ENCODE assay signal across 9 mouse cellular contexts in the genomic region with DNA sequence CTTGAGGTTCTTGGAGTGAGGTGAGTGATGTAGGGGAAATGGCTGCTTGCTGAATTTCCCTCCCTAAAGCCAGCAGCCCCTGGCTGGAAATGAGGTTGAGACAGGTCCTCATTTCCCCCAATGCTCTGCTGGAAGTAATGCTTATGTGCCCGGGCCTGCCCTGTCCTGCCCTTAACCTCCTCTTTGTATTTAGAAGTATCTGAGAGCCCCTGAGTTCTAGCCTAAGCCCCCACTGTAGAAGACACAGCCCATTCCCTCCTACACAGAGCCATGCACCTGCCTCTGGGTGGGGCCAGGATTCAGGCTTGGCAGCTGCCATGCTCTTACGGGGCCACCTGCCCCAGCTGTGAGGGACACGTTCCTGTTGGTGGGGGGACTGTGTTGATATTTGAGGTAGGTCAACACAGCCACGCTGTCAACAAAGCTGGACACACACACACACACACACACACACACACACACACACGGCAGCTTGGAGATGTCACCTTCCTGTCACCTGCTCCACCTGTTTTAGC. TPM values are rescaled to one million over a fixed set of nuclear protein-coding genes. Genes with fewer than 3 reads are reported as not detected.
DNase-seq lines count a peak whose midpoint lies in the region; ATAC-seq and TF ChIP-seq lines count a peak whose summit lies in the region.
"Had no signal": no experiment of that assay in that cellular context is flagged by ENCODE, and none has a peak within 500 bp of the region (broad histone marks: within the 10 kb centered on the region; RNA-seq: fewer than 3 reads in every experiment).

No protein-coding gene starts in this region.

- peak overlapping the region; percentile 57 for H3K9ac ChIP-seq in liver, adult 2 months (ENCODE audit: low read depth, low read length)
- no peak overlapping the region for H3K9ac ChIP-seq in hindbrain, postnatal 0 days (replicated peaks; ENCODE audit: low read length)

- no peak for ATAC-seq in erythroblast, adult 5-6 weeks (replicated peaks; ENCODE audit: low FRiP score, poor library complexity, severe bottlenecking)
- ATAC-seq in megakaryocyte, adult 5-6 weeks (ENCODE audit: poor library complexity, severe bottlenecking), result no peak
- ATAC-seq in hindbrain, postnatal 0 days, result no peak

- no peaks in the 10 kb centered on the region for H3K79me2 ChIP-seq in liver, adult 2 months (ENCODE audit: control insufficient read depth, insufficient read depth, low read length)

- no peak for DNase-seq in liver, adult 2 months (ENCODE audit: extremely low read depth, low read depth, low spot score)
- DNase-seq in thymus, postnatal 14 days, result peak; percentile 85
- DNase-seq in hindbrain, postnatal 0 days (ENCODE audit: low spot score), result no peak
- DNase-seq in right cerebral cortex, postnatal 10 days (ENCODE audit: low spot score in 2 of 2), result no peak
- DNase-seq: layer of hippocampus, postnatal 36 days had no signal

- peaks cover 96% of the 10 kb centered on the region for H3K4me1 ChIP-seq in erythroblast, embryonic 14.5 days (ENCODE audit: control insufficient read depth)
- peaks cover 100% of the 10 kb centered on the region for H3K4me1 ChIP-seq in megakaryocyte, embryonic 14.5 days
- H3K4me1 ChIP-seq in liver, adult 2 months (ENCODE audit: control insufficient read depth, insufficient read depth, low read length), result peaks cover 19% of the 10 kb centered on the region
- H3K4me1 ChIP-seq in hindbrain, postnatal 0 days (ENCODE audit: insufficient read depth, low read length), result no peaks in the 10 kb centered on the region

- 45% methylated on average over 5 of the region's 5 CpGs for WGBS in liver, adult 2 months
- 75% methylated on average over 5 of the region's 5 CpGs for WGBS in hindbrain, postnatal 0 days

- H3K4me2 ChIP-seq in hindbrain, postnatal 0 days (ENCODE audit: low read depth, low read length), result no peak overlapping the region

- peak overlapping the region; percentile 22; the same call in 1 of the 2 replicates for H3K27ac ChIP-seq in liver, adult 2 months (replicated peaks; ENCODE audit: insufficient read depth, low read depth, low read length)
- H3K27ac ChIP-seq in hindbrain, postnatal 0 days, result no peak overlapping the region

- no peak for TF ChIP-seq POLR2A in liver, adult 2 months (IDR thresholded peaks at IDR 0.05; ENCODE audit: extremely low read depth, insufficient read depth, low read length)

- H3K27me3 ChIP-seq in erythroblast, embryonic 14.5 days (ENCODE audit: control insufficient read depth), result peaks cover 36% of the 10 kb centered on the region
- H3K27me3 ChIP-seq in megakaryocyte, embryonic 14.5 days (replicated peaks), result peaks cover 3% of the 10 kb centered on the region
- no peaks in the 10 kb centered on the region for H3K27me3 ChIP-seq in liver, adult 2 months (ENCODE audit: control insufficient read depth, insufficient read depth, low read length)
- H3K27me3 ChIP-seq in hindbrain, postnatal 0 days (ENCODE audit: insufficient read depth, low read length), result no peaks in the 10 kb centered on the region

- H3K4me3 ChIP-seq in erythroblast, embryonic 14.5 days (replicated peaks), result peak overlapping the region; percentile 64
- peak overlapping the region; percentile 90 for H3K4me3 ChIP-seq in megakaryocyte, embryonic 14.5 days (replicated peaks)
- peak overlapping the region; percentile 44 for H3K4me3 ChIP-seq in liver, adult 2 months (ENCODE audit: insufficient read depth, low read depth, low read length)
- no peak overlapping the region for H3K4me3 ChIP-seq in hindbrain, postnatal 0 days (ENCODE audit: low read length)

- no peak for TF ChIP-seq CTCF in liver, adult 2 months (IDR thresholded peaks at IDR 0.05; ENCODE audit: low read depth, low read length)
- no peak for TF ChIP-seq CTCF in hindbrain, postnatal 0 days (IDR thresholded peaks at IDR 0.05; ENCODE audit: low read depth)

- H3K9me3 ChIP-seq in erythroblast, embryonic 14.5 days (ENCODE audit: control insufficient read depth, low read length), result no peaks in the 10 kb centered on the region
- no peaks in the 10 kb centered on the region for H3K9me3 ChIP-seq in megakaryocyte, embryonic 14.5 days
- H3K9me3 ChIP-seq in hindbrain, postnatal 0 days (ENCODE audit: low read length), result no peaks in the 10 kb centered on the region

- peaks cover 30% of the 10 kb centered on the region for H3K36me3 ChIP-seq in erythroblast, embryonic 14.5 days (ENCODE audit: control insufficient read depth)
- H3K36me3 ChIP-seq in megakaryocyte, embryonic 14.5 days (replicated peaks; ENCODE audit: low read length), result peaks cover 48% of the 10 kb centered on the region
- no peaks in the 10 kb centered on the region for H3K36me3 ChIP-seq in liver, adult 2 months (ENCODE audit: control insufficient read depth, insufficient read depth, low read length)
- no peaks in the 10 kb centered on the region for H3K36me3 ChIP-seq in hindbrain, postnatal 0 days (ENCODE audit: insufficient read depth, low read length)

RNA-seq across cellular contexts. Expression of gene Cbfa2t3, which starts 0.6 kb away (rescaled TPM):
- 6.1 and 8.9 TPM in 2 replicates for polyA plus RNA-seq in erythroblast, embryonic 14.5 days (2012)
- 10.9 and 13.1 TPM in 2 replicates for total RNA-seq in erythroblast, adult 5-6 weeks (2015; ENCODE audit: low replicate concordance)
- 10.9 and 13.8 TPM in 2 replicates for total RNA-seq in erythroblast, adult 5-6 weeks (2017; ENCODE audit: low replicate concordance)
- polyA plus RNA-seq in megakaryocyte, embryonic 14.5 days (2012; ENCODE audit: insufficient read depth, low replicate concordance), result 54.9 and 189 TPM in 2 replicates
- total RNA-seq in megakaryocyte, adult 5-6 weeks (2015), result 29.5 and 30.0 TPM in 2 replicates
- total RNA-seq in megakaryocyte, adult 5-6 weeks (2017), result 25.1 and 26.5 TPM in 2 replicates
- 0.28 and 0.40 TPM in 2 replicates for total RNA-seq in liver, adult 2 months (2014; rRNA removed)
- polyA plus RNA-seq in liver, adult 2 months (2012; rRNA removed), result 1.2 and 1.3 TPM in 2 replicates
- total RNA-seq in hindbrain, postnatal 0 days (2014; rRNA removed), result 9.2 and 10.0 TPM in 2 replicates
- polyA plus RNA-seq in hindbrain, postnatal 0 days (2015; fragmentation: Nextera tagmentation; extraction: Ambion mirVana), result 12.4 and 12.6 TPM in 2 replicates
